Mouse (Mus musculus) cerebellum, postnatal 10 days (tissue): ENCODE data around the gene Mfsd4a.

ENCODE experiments used
- DNase-seq, 2 experiments: peaks; one replicate each; pipeline ENCODE4 v3.0.0; 2021; ENCODE audit warnings: mixed read lengths in 2 of 2

Mfsd4a gene

DNA sequence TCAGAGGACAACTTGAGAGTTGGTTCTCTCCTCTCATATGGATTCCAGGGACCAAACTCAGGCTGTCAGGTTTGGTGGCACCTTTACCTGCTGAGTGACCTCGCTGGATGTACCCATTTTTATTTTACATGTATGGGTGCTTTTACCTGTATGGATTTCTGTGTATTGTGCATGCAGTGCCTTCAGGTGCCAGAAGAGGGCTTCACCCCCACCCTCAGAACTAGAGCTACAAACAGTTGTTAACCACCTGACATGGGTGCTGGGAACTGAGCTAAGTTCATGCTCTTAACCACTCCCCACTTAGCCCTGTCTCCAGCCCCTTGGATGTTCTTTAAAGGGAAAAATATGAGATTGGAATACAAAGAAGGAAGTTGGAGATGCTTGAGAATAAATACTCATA lies 53.1 kb downstream of the Mfsd4a start:
- no peak for DNase-seq

DNA sequence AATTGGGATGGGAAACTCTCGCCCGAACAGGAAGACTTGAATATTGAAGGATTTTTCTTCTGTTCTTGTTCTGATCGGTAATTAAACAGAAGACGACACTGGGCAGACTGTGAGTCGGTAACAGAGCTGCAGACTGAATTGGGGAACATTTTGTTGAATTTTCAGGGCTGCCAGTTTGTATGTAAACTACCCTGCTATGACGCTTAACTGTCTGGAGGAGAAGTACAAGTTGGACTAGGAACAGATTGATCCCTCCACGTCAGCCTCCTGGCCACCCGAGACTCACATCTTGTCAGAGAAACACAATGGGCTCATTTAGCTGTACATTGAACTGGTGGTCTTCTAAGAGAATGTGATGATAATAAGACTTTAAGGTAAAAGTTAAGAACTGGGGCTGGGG lies 55.0 kb downstream of the Mfsd4a start:
- DNase-seq: no peak

- DNase-seq: no peak
These were observed 56.1 kb downstream of the Mfsd4a start for GRCm38 (mm10) chr1:132011785-132012184.

- DNase-seq: no peak
These were observed 57.0 kb downstream of the Mfsd4a start for GRCm38 (mm10) chr1:132010632-132011501.

DNA sequence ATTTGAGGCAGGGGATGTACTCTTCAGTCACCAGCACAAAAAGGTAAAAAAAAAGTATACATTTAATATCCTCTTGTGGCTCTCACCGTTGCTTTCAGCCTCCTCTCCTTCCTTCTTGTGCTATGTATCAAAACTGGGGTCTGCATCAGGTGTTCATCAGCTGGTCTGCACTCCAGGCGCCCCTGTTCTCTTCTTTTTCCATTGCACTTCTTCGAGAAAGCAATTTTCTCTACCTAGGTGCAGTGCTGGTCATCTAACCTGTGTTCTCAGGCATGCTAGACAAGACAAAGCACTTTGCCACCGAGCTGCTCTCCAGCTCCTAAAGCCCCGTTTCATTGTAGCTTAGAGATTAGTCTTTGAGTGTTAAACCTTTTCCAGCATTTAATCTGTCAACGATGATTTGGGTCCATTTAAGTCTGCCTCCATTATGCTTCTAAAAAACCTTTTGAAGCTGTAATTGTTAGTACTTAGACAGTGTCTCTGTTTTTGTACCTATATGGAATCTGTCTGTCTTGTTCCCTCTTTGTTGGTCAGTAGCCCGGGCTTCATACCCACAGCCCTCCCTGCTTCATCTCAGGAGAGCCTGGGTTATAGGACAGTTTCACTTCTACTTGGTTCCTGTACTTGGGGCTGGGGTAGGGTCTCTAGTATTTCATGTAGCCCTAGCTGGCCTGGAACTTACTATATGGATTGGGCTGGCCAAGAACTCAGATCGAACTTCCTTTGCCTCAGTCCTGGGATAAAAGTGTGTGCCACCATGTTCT lies 58.8 kb downstream of the Mfsd4a start:
- DNase-seq: no peak

- peak; percentile 92 to 95 for DNase-seq
These were observed 59.7 kb downstream of the Mfsd4a start for GRCm38 (mm10) chr1:132007828-132008827.

DNA sequence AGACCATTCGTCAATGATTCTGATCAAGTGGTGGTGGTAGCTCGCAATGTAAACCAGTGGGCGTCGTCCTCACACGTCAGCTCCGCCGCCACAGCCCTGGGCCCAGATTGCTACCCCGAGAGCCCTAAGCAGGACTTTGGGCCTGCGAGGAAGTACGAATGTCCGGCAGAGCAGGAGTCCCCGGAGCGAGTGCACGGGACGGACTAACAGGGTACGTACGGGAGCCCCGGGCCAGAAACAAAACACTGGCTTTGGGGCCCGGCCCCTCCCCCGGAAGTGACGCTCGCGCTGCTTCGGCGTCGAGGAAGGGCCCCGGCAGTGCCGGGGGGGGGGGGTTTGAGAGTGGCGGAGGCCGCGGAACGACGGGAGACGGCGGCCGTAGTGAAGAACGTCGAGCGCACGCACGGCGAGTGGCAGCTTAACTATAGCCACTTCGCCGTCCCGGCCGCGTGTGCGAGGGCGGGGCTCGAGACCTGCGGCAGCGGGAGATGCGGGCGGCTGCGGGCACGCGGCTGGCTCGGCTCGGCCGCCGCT lies 60.5 kb downstream of the Mfsd4a start, which contains the start of gene Elk4:
Gene Elk4 (plus strand): TSS at position 326 of the 534 bp plus-strand sequence.
- peak; percentile 95 for DNase-seq

GRCm38 (mm10) chr1:132006721-132007120 lies 61.1 kb downstream of the Mfsd4a start:
- DNase-seq: peak in 1 of 2 experiments; percentile 10

GRCm38 (mm10) chr1:132006046-132006445 lies 61.8 kb downstream of the Mfsd4a start:
- DNase-seq: no peak

DNA sequence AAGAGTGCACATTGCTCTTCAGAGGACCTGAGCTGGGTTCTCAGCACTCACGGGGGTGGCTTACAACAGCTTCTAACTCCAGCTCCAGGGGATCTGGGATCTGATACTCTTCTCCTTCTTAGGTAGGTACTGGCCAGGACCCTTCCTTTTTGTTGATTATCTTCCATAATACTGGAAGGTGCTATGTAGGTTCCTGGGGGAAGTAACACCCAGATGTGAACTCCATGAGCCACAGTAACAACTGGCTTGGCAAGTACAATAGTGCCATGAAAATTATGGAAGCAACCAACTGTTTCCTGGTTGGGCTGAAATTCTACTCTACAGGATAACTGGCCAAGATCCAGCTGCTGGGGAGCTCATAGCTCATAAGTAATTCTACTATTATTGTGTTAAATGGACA lies 62.4 kb downstream of the Mfsd4a start:
- DNase-seq: peak in 1 of 2 experiments; percentile 7

GRCm38 (mm10) chr1:132004574-132005180 lies 63.2 kb downstream of the Mfsd4a start:
- no peak for DNase-seq

DNA sequence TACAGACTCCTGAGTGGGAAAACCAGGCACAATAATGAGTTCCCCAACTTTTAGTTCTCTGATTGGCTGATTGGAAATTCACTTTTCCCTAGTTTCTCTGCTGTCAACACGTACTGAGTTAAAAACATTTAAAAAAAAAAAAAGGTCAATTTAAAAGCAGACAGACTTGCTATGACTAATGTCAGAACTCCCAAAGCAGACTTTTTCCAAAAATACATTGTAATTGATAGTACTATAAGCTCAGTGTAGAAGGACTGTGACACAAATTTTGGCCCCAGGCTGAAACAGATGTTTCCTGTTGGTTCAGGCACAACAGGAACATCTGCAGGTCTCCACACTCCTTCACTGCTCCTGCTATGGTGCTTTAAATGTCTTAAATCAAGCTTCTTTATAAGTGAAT lies 64.0 kb downstream of the Mfsd4a start:
- no peak for DNase-seq

DNA sequence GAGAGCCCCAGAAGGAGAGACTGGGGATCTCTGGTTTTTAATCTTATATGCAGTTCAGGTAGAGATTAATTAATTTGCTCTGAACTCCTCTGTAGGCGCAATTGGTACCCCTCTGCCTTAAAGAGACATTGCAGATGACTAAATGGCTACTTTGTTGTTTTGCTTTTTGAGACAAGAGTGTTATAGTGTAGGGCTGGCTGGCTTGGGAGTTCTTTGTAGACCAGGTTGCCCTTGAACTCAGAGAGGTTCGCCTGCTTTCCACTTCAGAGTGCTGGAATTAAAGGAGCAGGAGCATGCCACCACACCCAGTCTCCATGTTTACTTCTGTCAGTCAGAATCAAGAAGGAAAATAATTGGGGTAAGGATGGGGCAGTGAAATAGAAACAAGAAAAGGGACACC lies 64.8 kb downstream of the Mfsd4a start:
- no peak for DNase-seq

DNA sequence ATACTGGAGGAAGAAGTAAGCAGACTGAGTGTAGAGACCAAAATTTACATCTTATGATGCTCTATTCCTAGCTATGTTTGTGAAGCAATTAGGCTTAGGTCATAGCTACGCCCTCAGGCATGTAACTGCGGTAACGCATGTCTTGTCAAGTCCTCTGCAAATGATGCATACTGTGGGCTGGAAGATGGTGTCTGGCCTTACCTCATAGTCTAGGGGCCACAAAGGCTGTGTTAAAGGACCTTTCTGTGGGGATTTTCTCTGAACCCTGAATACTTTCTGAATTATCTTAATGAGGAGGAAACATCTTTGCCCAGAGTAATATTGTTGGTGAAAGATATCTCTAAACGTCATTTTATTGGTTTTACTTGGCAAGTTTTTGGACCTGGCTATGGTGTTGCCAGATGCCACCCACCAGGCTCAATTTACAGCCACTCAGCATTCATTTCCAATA lies 66.0 kb downstream of the Mfsd4a start:
- no peak for DNase-seq

DNA sequence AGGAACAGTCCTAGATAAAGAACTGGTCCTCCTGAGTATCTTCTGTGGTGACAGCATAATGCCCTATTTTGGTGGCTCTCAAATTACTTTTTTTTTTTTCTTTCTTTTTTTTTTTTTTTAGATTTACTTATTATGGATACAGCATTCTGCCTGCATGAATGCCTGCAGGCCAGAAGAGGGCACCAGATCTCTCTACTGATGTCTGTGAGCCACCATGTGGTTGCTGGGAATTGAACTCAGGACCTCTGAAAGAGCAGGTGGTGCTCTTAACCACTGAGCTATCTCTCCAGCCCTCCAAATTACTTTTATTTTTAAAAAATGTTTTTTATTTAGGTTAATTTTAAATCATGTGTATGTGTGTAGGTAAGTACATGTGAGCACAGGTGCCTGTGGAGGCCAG lies 67.4 kb downstream of the Mfsd4a start:
- no peak for DNase-seq

DNA sequence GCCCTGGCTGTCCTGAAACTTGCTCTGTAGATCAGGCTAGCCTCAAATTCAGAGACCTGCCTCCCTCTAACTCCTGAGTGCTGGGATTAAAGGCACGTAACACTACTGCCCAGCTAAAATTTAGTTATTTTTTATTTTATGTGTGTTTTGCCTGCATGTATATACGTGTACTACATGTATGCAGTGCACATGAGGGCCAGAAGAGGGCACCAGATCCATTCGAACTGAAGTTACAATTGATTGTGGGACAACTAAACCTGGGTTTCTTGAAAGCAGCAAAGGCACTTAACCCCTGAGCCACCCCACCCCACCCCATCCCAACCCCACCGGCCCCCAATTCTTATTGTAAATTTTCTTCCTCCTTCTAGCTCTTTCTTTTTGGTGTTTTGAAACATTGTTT lies 72.8 kb downstream of the Mfsd4a start:
- DNase-seq: peak; percentile 82 to 85

- DNase-seq: peak in 1 of 2 experiments; percentile 8
These were observed 74.5 kb downstream of the Mfsd4a start for GRCm38 (mm10) chr1:131993169-131994040.

DNA sequence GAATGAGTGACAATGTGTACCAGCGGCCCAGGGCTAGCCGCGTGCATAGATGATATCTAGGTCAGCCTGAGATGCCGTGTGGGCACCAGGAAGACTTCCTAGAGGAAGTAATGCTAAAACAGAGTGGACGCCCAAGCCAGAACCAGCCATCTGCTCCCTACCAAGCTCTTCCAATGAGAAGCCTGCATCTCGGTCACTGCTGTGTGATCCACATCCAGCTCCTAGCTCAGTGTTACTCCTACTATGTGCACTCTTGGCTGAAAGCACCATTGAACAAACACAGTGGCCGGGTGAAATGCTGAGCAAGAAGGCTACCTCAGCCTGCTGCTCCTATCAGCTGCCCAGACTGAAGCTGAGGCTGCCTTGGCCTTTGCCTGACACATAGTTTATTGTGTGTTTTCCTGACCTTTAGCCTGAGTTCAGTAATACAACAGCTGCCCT lies 75.3 kb downstream of the Mfsd4a start:
- DNase-seq: no peak

DNA sequence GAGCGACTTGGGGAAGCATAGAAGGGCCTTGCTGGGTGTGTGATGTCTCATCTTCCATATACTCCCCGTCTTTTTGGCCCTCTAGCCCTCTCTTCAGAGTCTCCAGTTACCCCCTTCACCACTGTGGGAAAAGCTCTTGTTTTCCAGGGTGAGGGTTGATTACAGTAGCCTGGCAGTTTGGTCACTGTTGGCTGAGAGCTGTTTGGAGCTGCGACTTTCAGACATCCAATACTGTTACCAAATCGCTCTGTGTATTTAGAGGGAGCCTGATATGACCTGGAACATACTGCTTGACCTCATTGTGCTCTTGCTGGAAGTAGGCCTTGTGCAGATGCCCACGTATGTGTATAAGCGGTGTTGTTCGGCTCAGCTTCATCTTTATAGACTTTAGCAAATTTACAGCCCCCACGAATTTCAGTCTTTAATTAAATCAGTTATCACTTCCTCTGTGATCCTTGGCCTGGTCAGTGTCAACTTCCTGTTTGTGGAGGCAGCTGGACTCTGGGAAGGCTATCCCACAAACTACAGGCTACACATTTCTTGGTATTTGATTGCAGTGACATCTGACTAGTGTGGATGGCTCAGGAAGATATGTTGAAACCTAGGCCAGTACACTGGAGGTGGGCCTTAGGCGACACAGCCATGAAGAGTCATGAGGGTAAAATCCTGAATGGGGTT lies 77.6 kb downstream of the Mfsd4a start:
- no peak for DNase-seq

DNA sequence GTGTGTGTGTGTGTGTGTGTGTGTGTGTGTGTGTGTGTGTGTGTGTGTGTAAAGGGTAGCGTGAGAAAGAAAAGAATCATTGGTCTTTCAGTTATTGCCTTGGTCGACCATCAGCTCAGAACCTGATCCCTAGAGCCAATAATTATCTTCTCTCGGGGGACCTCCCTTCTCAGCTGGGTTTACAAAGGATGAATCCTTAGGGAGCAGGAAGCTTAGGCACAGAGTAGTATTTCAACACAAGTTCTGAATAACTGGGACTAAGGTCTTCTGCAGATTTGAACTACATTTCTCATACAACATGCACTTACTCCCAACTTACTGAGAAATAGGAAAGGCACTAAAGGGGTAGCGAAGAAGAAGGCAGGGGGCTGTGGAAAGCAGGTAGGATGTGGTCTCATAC lies 78.4 kb downstream of the Mfsd4a start:
- DNase-seq: no peak
